Mouse (Mus musculus) hindbrain, embryonic 11.5 days (tissue): ENCODE measurements at regions not wholly inside any gene's neighbourhood (a gene's known extent, or its start where the extent isn't known, plus 50 kb on each side); places are given as distances from the start of the nearest gene placed in this dataset.

Experiments used
- ATAC-seq: fragments of 200-750 bp; cut with Nextera tagmentation; 2 replicates; pipeline ENCODE4 v1.8.0; 2017; ENCODE audit warnings: mild to moderate bottlenecking, moderate TSS enrichment, moderate library complexity; ENCODE audit not compliant: low FRiP score
- DNase-seq: peaks from one replicate; pipeline ENCODE4 v3.0.0-alpha.2; 2015; ENCODE audit warnings: low spot score
- H3K27ac ChIP-seq: fragments of 300-500 bp; sonication (generic); 2 replicates; pipeline ENCODE4 v1.5.1; 2014; ENCODE audit warnings: mild to moderate bottlenecking, low read depth, low read length
- H3K27me3 ChIP-seq: fragments of 300-500 bp; sonication (generic); 2 replicates; pipeline ENCODE4 v1.6.1; 2014; ENCODE audit warnings: mild to moderate bottlenecking, low read length, moderate library complexity, mixed read lengths; ENCODE audit not compliant: control insufficient read depth, insufficient read depth
- H3K36me3 ChIP-seq: fragments of 300-500 bp; sonication (generic); 2 replicates; pipeline ENCODE4 v1.6.1; 2014; ENCODE audit warnings: mild to moderate bottlenecking, low read length, moderate library complexity, mixed read lengths; ENCODE audit not compliant: control insufficient read depth, insufficient read depth
- H3K4me1 ChIP-seq: fragments of 300-500 bp; sonication (generic); replicated peaks from 2 replicates; pipeline ENCODE4 v1.6.1; 2014; ENCODE audit warnings: low read length, mixed read lengths; ENCODE audit not compliant: control insufficient read depth, insufficient read depth
- H3K4me2 ChIP-seq: fragments of 300-500 bp; sonication (generic); replicated peaks from 2 replicates; pipeline ENCODE4 v1.6.1; 2014; ENCODE audit warnings: mild to moderate bottlenecking, low read depth, low read length
- H3K4me3 ChIP-seq: fragments of 300-500 bp; sonication (generic); 2 replicates; pipeline ENCODE4 v1.5.1; 2014; ENCODE audit warnings: low read depth, low read length
- H3K9ac ChIP-seq: fragments of 300-500 bp; sonication (generic); 2 replicates; pipeline ENCODE4 v1.6.1; 2014; ENCODE audit warnings: low read depth, low read length
- H3K9me3 ChIP-seq: fragments of 300-500 bp; sonication (generic); 2 replicates; pipeline ENCODE4 v1.6.1; 2016; ENCODE audit warnings: low read length; ENCODE audit not compliant: control insufficient read depth
- WGBS: fragments of 180-500 bp; shearing (Covaris S2); extraction: QIAGEN DNeasy Blood & Tissue Kit; methylation state at CpG from one replicate; pipeline ENCODE4 v1.1.7; 2014; 5-methylcytosine and 5-hydroxymethylcytosine counted together

DNA sequence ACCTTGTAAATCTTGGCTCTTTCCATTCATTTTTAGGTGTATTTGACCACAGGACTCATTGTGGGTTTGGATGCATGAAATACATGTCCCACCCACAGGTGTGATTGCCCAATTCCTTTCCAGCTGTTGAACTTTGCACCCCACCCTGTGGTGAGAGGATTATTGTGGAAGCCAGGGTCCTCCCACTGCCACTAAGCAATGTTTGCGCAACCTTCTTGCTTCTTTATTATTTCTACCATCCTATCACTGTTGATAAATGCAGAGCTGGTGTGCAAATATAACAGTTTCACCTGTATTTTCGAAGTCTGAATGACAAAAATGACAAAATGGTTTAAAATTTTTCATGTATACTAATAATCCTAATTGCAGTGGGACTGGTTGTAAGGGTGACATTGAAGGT, 315.9 kb upstream of the Vwc2 start:
- Histone ChIP-seq H3K36me3 (no peaks in the 10 kb centered on the region), H3K4me1 (no peaks in the 10 kb centered on the region), H3K27me3 (no peaks in the 10 kb centered on the region), H3K4me3 (no peak overlapping the region), H3K27ac (no peak overlapping the region), H3K9me3 (no peaks in the 10 kb centered on the region), H3K9ac (no peak overlapping the region), H3K4me2 (no peak overlapping the region)
- DNase-seq (no peak), ATAC-seq (no peak)
- 72% methylated on average over 2 of the region's 2 CpGs for WGBS

DNA sequence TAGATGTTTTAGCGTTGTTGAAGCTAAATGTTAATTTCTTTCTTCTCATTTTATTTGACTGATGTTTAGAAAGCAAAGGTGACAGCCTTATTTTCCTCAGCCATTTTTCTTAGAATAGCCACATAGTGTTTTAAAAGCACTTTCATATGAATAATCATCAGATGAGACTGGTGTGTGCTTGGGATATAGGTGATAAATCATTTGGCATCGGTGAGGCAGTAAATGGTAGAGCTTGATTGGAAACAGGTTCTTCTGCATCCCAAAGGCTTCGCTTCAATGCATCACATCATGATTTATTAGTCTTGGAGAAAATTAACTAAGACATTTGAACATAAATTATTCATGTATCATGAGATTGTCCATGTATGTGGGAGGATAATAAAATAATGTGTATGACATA, 273.8 kb upstream of the Vwc2 start:
- WGBS, result 79% methylated on average over 3 of the region's 3 CpGs
- ATAC-seq, result peak; percentile 47; the same call in 1 of the 2 replicates
- H3K27ac ChIP-seq, result no peak overlapping the region
- no peaks in the 10 kb centered on the region for H3K27me3 ChIP-seq
- H3K9ac ChIP-seq, result no peak overlapping the region
- H3K9me3 ChIP-seq, result no peaks in the 10 kb centered on the region
- H3K4me2 ChIP-seq, result no peak overlapping the region
- H3K36me3 ChIP-seq, result no peaks in the 10 kb centered on the region
- DNase-seq, result no peak
- H3K4me1 ChIP-seq, result no peaks in the 10 kb centered on the region
- no peak overlapping the region for H3K4me3 ChIP-seq

DNA sequence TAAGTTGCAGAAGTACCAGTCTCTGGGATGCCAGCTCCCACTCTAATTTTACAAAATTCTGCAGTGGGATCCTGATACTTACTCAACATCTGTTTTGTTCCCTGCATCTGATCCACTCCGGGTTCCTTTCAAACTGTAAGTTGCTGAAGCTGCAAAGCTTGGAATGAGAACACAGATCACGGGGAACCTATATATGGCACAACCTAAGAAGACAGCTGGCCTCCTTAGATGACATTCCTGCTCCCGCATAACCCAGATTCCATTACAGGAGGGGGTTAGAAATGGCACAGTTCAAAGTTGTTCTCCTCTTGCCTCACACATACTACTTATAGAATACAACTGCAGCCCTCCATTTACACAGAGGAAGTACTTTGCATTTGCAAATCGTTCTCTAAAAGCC, 272.9 kb upstream of the Vwc2 start:
- no peak overlapping the region for H3K9ac ChIP-seq
- no peaks in the 10 kb centered on the region for H3K4me1 ChIP-seq
- ATAC-seq, result no peak
- H3K4me2 ChIP-seq, result no peak overlapping the region
- no peak overlapping the region for H3K4me3 ChIP-seq
- H3K27ac ChIP-seq, result no peak overlapping the region
- DNase-seq, result no peak
- H3K36me3 ChIP-seq, result no peaks in the 10 kb centered on the region
- no peaks in the 10 kb centered on the region for H3K27me3 ChIP-seq
- no peaks in the 10 kb centered on the region for H3K9me3 ChIP-seq
- 81% methylated on average over 4 of the region's 4 CpGs for WGBS

DNA sequence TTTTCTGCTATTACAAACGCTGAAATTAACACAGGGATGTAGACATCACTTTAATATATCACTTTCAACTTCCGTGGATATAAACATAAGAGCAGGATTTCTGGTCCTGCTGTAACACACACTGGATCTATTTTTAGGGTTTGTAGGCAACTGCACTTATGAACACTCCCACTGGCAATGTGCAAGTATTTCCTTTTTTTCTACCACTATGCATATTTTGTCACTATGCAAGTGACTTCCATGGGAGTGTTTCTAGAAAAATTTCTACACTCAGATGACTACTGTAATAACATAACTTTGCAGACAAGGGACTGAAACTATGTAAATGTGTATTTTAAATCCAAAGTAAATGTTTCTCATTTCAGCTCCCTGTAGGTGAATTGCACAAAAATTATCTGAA, 241.8 kb upstream of the Vwc2 start:
- H3K4me3 ChIP-seq, result no peak overlapping the region
- H3K4me2 ChIP-seq, result no peak overlapping the region
- no peaks in the 10 kb centered on the region for H3K36me3 ChIP-seq
- no peak overlapping the region for H3K27ac ChIP-seq
- H3K27me3 ChIP-seq, result no peaks in the 10 kb centered on the region
- H3K9ac ChIP-seq, result no peak overlapping the region
- DNase-seq (no peak), ATAC-seq (no peak)
- H3K4me1 ChIP-seq, result no peaks in the 10 kb centered on the region
- 80% methylated on average over 2 of the region's 2 CpGs for WGBS
- no peaks in the 10 kb centered on the region for H3K9me3 ChIP-seq

DNA sequence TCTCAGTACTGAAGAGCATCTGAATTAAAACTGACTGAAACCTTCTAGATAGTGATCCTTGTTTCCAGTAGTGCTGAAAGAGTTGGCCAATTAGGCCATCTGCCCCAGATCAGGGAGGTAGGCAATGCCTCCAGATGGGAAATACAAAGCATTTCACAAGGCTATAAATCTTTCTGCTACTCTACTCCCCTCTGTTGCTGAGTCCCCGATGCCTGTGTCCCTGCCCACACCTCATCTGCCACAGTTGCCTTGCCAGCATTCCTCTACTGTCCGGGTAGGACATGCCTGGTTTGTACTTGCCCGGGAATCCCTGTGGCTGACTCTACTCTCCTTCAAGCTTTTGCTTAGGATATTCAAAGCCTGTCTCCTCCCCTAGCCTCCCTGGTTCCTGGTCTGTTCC, 220.7 kb upstream of the Vwc2 start:
- 75% methylated on average over 3 of the region's 3 CpGs for WGBS
- H3K9ac ChIP-seq, result no peak overlapping the region
- H3K4me2 ChIP-seq, result no peak overlapping the region
- H3K36me3 ChIP-seq, result no peaks in the 10 kb centered on the region
- H3K4me3 ChIP-seq, result no peak overlapping the region
- ATAC-seq (no peak), DNase-seq (no peak)
- H3K27me3 ChIP-seq, result no peaks in the 10 kb centered on the region
- H3K9me3 ChIP-seq, result no peaks in the 10 kb centered on the region
- no peaks in the 10 kb centered on the region for H3K4me1 ChIP-seq
- H3K27ac ChIP-seq, result no peak overlapping the region

DNA sequence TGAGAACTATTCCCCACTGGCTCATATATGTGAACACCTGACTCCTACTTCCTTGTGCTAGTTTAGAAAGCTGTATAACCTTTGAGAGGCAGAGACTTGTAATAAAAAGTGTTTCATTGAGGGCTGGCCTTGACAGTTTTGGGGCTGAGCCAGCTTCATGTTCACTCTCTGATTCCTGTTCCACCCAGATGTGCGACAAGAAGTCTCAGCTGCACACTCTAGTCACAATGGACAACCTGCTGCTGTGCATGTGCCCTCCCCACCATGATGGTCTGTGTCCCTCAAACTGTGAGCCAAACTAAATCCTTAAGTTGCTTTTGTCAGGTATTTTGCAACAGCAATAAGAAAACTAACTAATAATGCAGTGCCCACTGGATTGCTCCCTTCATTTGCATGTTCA, 190.0 kb upstream of the Vwc2 start:
- WGBS, result 88% methylated on average over 1 of the region's 1 CpGs
- Histone ChIP-seq H3K36me3 (no peaks in the 10 kb centered on the region), H3K27me3 (no peaks in the 10 kb centered on the region), H3K27ac (no peak overlapping the region), H3K9me3 (no peaks in the 10 kb centered on the region), H3K4me3 (no peak overlapping the region), H3K4me1 (no peaks in the 10 kb centered on the region), H3K4me2 (no peak overlapping the region), H3K9ac (no peak overlapping the region)
- DNase-seq (no peak), ATAC-seq (no peak)

DNA sequence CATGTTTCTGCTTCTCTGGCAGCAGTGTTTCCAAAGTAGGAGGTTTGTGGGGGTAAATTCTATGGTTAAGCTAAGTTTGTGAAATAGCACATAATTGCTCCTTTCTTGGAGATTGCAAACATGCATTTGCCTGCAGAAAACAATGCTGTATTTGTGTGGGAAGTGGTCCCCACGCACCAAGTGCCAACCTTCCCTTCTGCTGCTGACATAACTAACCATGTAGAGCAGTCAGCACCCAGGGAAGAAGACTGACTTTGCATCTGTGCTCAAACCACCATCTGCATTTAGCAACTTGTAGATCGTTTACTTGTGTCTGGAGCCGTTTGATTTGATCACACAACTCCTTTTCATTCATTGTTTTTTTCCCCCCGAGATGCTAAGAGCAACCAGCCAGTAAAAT, 161.1 kb upstream of the Vwc2 start:
- WGBS, result 86% methylated on average over 4 of the region's 4 CpGs
- Histone ChIP-seq H3K27me3 (no peaks in the 10 kb centered on the region), H3K4me1 (no peaks in the 10 kb centered on the region), H3K27ac (no peak overlapping the region), H3K9ac (no peak overlapping the region), H3K4me2 (no peak overlapping the region), H3K4me3 (no peak overlapping the region), H3K9me3 (no peaks in the 10 kb centered on the region), H3K36me3 (no peaks in the 10 kb centered on the region)
- ATAC-seq (no peak), DNase-seq (no peak)
